Mouse (Mus musculus) embryonic facial prominence, embryonic 13.5 days (tissue): ENCODE results near the gene Dpp4. TPM values are rescaled to one million over a fixed set of nuclear protein-coding genes. Genes with fewer than 3 reads are reported as not detected.

Experiments used
- ATAC-seq: fragments of 200-750 bp; cut with Nextera tagmentation; 2 replicates; pipeline ENCODE4 v1.8.0; 2017; ENCODE audit warnings: low read depth; ENCODE audit not compliant: insufficient number of reproducible peaks, insufficient read depth, low FRiP score, low TSS enrichment
- H3K27ac ChIP-seq: fragments of 300-500 bp; sonication (generic); 2 replicates; pipeline ENCODE4 v1.5.1; 2015; ENCODE audit warnings: moderate library complexity, mild to moderate bottlenecking, inconsistent platforms
- H3K27me3 ChIP-seq: fragments of 300-500 bp; sonication (generic); 2 replicates; pipeline ENCODE4 v1.6.1; 2015; ENCODE audit warnings: mild to moderate bottlenecking, inconsistent platforms
- H3K36me3 ChIP-seq: fragments of 300-500 bp; sonication (generic); 2 replicates; pipeline ENCODE4 v1.6.1; 2015; ENCODE audit warnings: mild to moderate bottlenecking, inconsistent platforms
- H3K4me1 ChIP-seq: fragments of 300-500 bp; sonication (generic); 2 replicates; pipeline ENCODE4 v1.6.1; 2015; ENCODE audit warnings: inconsistent platforms
- H3K4me2 ChIP-seq: fragments of 300-500 bp; sonication (generic); 2 replicates; pipeline ENCODE4 v1.6.1; 2015; ENCODE audit warnings: moderate library complexity, mild to moderate bottlenecking, inconsistent platforms
- H3K4me3 ChIP-seq: fragments of 300-500 bp; sonication (generic); 2 replicates; pipeline ENCODE4 v1.5.1; 2015; ENCODE audit warnings: mild to moderate bottlenecking, inconsistent platforms
- H3K9ac ChIP-seq: fragments of 300-500 bp; sonication (generic); 2 replicates; pipeline ENCODE4 v1.6.1; 2015; ENCODE audit warnings: mild to moderate bottlenecking, inconsistent platforms
- H3K9me3 ChIP-seq: fragments of 300-500 bp; sonication (generic); 2 replicates; pipeline ENCODE4 v1.6.1; 2016; ENCODE audit warnings: inconsistent platforms
- WGBS: fragments of 180-500 bp; shearing (Covaris S2); methylation state at CpG from one replicate; pipeline ENCODE4 v1.1.7; 2015; ENCODE audit warnings: mixed read lengths; 5-methylcytosine and 5-hydroxymethylcytosine counted together
- polyA plus RNA-seq: library from polyadenylated mRNA; unstranded; fragments of >200 nt; fragmentation: Nextera tagmentation; extraction: Ambion mirVana; gene quantifications from 2 replicates; pipeline ENCODE4 v1.2.1, GENCODE M21; 2015

Gene Dpp4
- polyA plus RNA-seq, 1 experiment from 2014 or later: 2.1 TPM

- Histone ChIP-seq H3K4me2 (no peak overlapping the region), H3K4me1 (0 out of 2 replicates have a peak, but pooled peaks cover 3% of the 10 kb centered on the region), H3K36me3 (no peaks in the 10 kb centered on the region), H3K9me3 (no peaks in the 10 kb centered on the region), H3K27ac (no peak overlapping the region), H3K4me3 (no peak overlapping the region), H3K27me3 (no peaks in the 10 kb centered on the region), H3K9ac (no peak overlapping the region)
- 80% methylated on average over 4 of the region's 4 CpGs for WGBS
- no peak for ATAC-seq
Observed at GRCm38 (mm10) chr2:62440083-62440482, 28.1 kb upstream of the Dpp4 start.

GRCm38 (mm10) chr2:62431245-62431795 is 19.3 kb upstream of the Dpp4 start:
- no peaks in the 10 kb centered on the region for H3K4me1 ChIP-seq

GRCm38 (mm10) chr2:62425941-62426340 is 13.9 kb upstream of the Dpp4 start:
- Histone ChIP-seq H3K4me2 (no peak overlapping the region), H3K4me1 (no peaks in the 10 kb centered on the region), H3K27me3 (no peaks in the 10 kb centered on the region), H3K9ac (no peak overlapping the region), H3K27ac (no peak overlapping the region), H3K36me3 (no peaks in the 10 kb centered on the region), H3K9me3 (no peaks in the 10 kb centered on the region), H3K4me3 (no peak overlapping the region)
- no peak for ATAC-seq
- WGBS: 86% methylated on average over 3 of the region's 3 CpGs

More at GRCm38 (mm10) chr2:62431245-62431795, 19.3 kb upstream of the Dpp4 start:
- H3K4me2 ChIP-seq: no peak overlapping the region
- H3K27me3 ChIP-seq: no peaks in the 10 kb centered on the region
- no peak overlapping the region for H3K27ac ChIP-seq
- no peak overlapping the region for H3K9ac ChIP-seq
- no peak for ATAC-seq
- H3K4me3 ChIP-seq: no peak overlapping the region
- no peaks in the 10 kb centered on the region for H3K36me3 ChIP-seq
- WGBS: 88% methylated on average over 8 of the region's 8 CpGs
- H3K9me3 ChIP-seq: no peaks in the 10 kb centered on the region

- no peaks in the 10 kb centered on the region for H3K9me3 ChIP-seq
- H3K4me1 ChIP-seq: no peaks in the 10 kb centered on the region
- H3K36me3 ChIP-seq: no peaks in the 10 kb centered on the region
- no peak overlapping the region for H3K4me3 ChIP-seq
- H3K27ac ChIP-seq: no peak overlapping the region
- H3K9ac ChIP-seq: no peak overlapping the region
- no peak for ATAC-seq
- WGBS: 58% methylated on average over 4 of the region's 4 CpGs
- H3K4me2 ChIP-seq: no peak overlapping the region
- H3K27me3 ChIP-seq: no peaks in the 10 kb centered on the region
Observed at GRCm38 (mm10) chr2:62423343-62423776, 11.3 kb upstream of the Dpp4 start.

GRCm38 (mm10) chr2:62422515-62423342 is 10.7 kb upstream of the Dpp4 start:
- Histone ChIP-seq H3K36me3 (no peaks in the 10 kb centered on the region), H3K4me3 (no peak overlapping the region), H3K9ac (no peak overlapping the region), H3K4me1 (no peaks in the 10 kb centered on the region), H3K9me3 (no peaks in the 10 kb centered on the region), H3K4me2 (no peak overlapping the region), H3K27ac (no peak overlapping the region), H3K27me3 (no peaks in the 10 kb centered on the region)
- no peak for ATAC-seq
- WGBS: 77% methylated on average over 6 of the region's 6 CpGs

GRCm38 (mm10) chr2:62421229-62421628 is 9.2 kb upstream of the Dpp4 start:
- Histone ChIP-seq H3K27me3 (no peaks in the 10 kb centered on the region), H3K4me2 (no peak overlapping the region), H3K9ac (no peak overlapping the region), H3K4me3 (no peak overlapping the region), H3K4me1 (no peaks in the 10 kb centered on the region), H3K27ac (no peak overlapping the region), H3K9me3 (no peaks in the 10 kb centered on the region), H3K36me3 (no peaks in the 10 kb centered on the region)
- WGBS: 89% methylated on average over 4 of the region's 4 CpGs
- no peak for ATAC-seq

GRCm38 (mm10) chr2:62420045-62420444 is 8.0 kb upstream of the Dpp4 start:
- Histone ChIP-seq H3K9ac (no peak overlapping the region), H3K36me3 (no peaks in the 10 kb centered on the region), H3K9me3 (no peaks in the 10 kb centered on the region), H3K4me3 (no peak overlapping the region), H3K27me3 (no peaks in the 10 kb centered on the region), H3K27ac (no peak overlapping the region), H3K4me2 (no peak overlapping the region), H3K4me1 (no peaks in the 10 kb centered on the region)
- 75% methylated on average over 3 of the region's 3 CpGs for WGBS
- ATAC-seq: no peak

GRCm38 (mm10) chr2:62417233-62417632 is 5.2 kb upstream of the Dpp4 start:
- Histone ChIP-seq H3K4me3 (no peak overlapping the region), H3K27ac (no peak overlapping the region), H3K9ac (no peak overlapping the region), H3K27me3 (peaks cover 15% of the 10 kb centered on the region), H3K9me3 (no peaks in the 10 kb centered on the region), H3K4me2 (no peak overlapping the region), H3K4me1 (no peaks in the 10 kb centered on the region), H3K36me3 (no peaks in the 10 kb centered on the region)
- 79% methylated on average over 1 of the region's 1 CpGs for WGBS
- no peak for ATAC-seq

GRCm38 (mm10) chr2:62411211-62412080 is 585 bp downstream of the Dpp4 start:
- Histone ChIP-seq H3K36me3 (no peaks in the 10 kb centered on the region), H3K9ac (peak overlapping the region; percentile 65), H3K27ac (no peak overlapping the region), H3K4me2 (peak overlapping the region; percentile 89), H3K4me1 (peaks cover 11% of the 10 kb centered on the region), H3K9me3 (no peaks in the 10 kb centered on the region), H3K27me3 (peaks cover 39% of the 10 kb centered on the region), H3K4me3 (peak overlapping the region; percentile 46)
- no peak for ATAC-seq
- 6% methylated on average over 47 of the region's 47 CpGs for WGBS

GRCm38 (mm10) chr2:62408701-62409201 is 3.3 kb downstream of the Dpp4 start:
- Histone ChIP-seq H3K4me1 (peaks cover 11% of the 10 kb centered on the region), H3K9me3 (no peaks in the 10 kb centered on the region), H3K9ac (no peak overlapping the region), H3K27ac (no peak overlapping the region), H3K4me3 (no peak overlapping the region), H3K4me2 (no peak overlapping the region), H3K36me3 (no peaks in the 10 kb centered on the region), H3K27me3 (peaks cover 34% of the 10 kb centered on the region)
- 23% methylated on average over 4 of the region's 4 CpGs for WGBS
- ATAC-seq: no peak

GRCm38 (mm10) chr2:62408216-62408615 is 3.8 kb downstream of the Dpp4 start:
- no peak for ATAC-seq

More at GRCm38 (mm10) chr2:62408216-62408615, 3.8 kb downstream of the Dpp4 start:
- no peak overlapping the region for H3K27ac ChIP-seq
- H3K9ac ChIP-seq: no peak overlapping the region
- no peak overlapping the region for H3K4me2 ChIP-seq
- H3K36me3 ChIP-seq: no peaks in the 10 kb centered on the region
- H3K4me3 ChIP-seq: no peak overlapping the region
- WGBS: 65% methylated on average over 5 of the region's 5 CpGs
- H3K4me1 ChIP-seq: peaks cover 11% of the 10 kb centered on the region
- H3K27me3 ChIP-seq: peaks cover 34% of the 10 kb centered on the region
- no peaks in the 10 kb centered on the region for H3K9me3 ChIP-seq
